Mouse (Mus musculus): Measurements from ENCODE around the gene Ttll5.

DNA sequence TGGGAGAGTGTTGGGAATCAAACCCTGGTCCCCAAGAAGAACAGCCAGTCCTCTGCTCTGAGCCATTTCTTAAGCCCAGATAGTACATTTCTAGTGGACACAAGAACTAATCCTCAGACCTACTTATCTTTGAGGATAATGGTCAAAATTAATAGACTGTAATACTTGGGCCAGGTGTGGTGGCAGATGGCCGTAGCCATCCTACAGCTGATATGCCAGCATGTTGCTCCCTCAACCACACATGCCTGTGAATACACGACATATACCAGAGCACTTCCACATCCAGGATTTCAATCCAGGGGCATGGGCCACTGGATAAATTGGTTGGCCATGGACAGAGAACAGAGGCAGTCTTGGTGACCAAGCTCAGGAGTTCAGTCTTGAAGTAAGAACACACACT lies 230.8 kb downstream of the Ttll5 start:
- TF ChIP-seq CTCF (IDR thresholded peaks at IDR 0.05; ENCODE audit: control insufficient read depth, insufficient read depth, insufficient replicate concordance, low read depth, low read length) = no peak
- no peak for TF ChIP-seq POLR2A (IDR thresholded peaks at IDR 0.05; ENCODE audit: control insufficient read depth, low read depth, low read length)
